Mouse (Mus musculus) megakaryocyte, embryonic 14.5 days (primary cell): ENCODE data around the gene Pip5k1a. TPM values are rescaled to one million over a fixed set of nuclear protein-coding genes. Genes with fewer than 3 reads are reported as not detected.
A peak's percentile ranks its signal among the peaks of the same experiment; 100 is the strongest.

Experiments
- H3K27me3 ChIP-seq: replicated peaks from 2 replicates; pipeline ENCODE3; 2012; ENCODE audit warnings: inconsistent platforms
- H3K36me3 ChIP-seq: replicated peaks from 2 replicates; pipeline ENCODE3; 2012; ENCODE audit warnings: low read length, inconsistent platforms, mixed read lengths
- H3K4me1 ChIP-seq: 2 replicates; pipeline ENCODE4 v1.6.1; 2012; ENCODE audit warnings: inconsistent platforms
- H3K4me3 ChIP-seq: replicated peaks from 2 replicates; pipeline ENCODE3; 2012; ENCODE audit warnings: moderate library complexity, mild to moderate bottlenecking, inconsistent platforms
- H3K9me3 ChIP-seq: 2 replicates; pipeline ENCODE4 v1.6.1; 2012; ENCODE audit warnings: inconsistent platforms
- FLI1 ChIP-seq: IDR thresholded peaks from 2 replicates; pipeline ENCODE4 v1.6.1; 2012; ENCODE audit warnings: low read length, inconsistent platforms, mixed read lengths
- GATA1 ChIP-seq: IDR thresholded peaks from 3 replicates; pipeline ENCODE4 v1.6.1; 2012; ENCODE audit warnings: mixed read lengths, low read length, inconsistent platforms, borderline replicate concordance
- polyA plus RNA-seq: library from polyadenylated mRNA; stranded (reverse); fragments of >175 nt; gene quantifications from 2 replicates; pipeline ENCODE4 v1.2.3, GENCODE M21; 2012; ENCODE audit warnings: low replicate concordance; ENCODE audit not compliant: insufficient read depth

Gene Pip5k1a
- polyA plus RNA-seq: 6.3 and 16.2 TPM in 2 replicates

DNA sequence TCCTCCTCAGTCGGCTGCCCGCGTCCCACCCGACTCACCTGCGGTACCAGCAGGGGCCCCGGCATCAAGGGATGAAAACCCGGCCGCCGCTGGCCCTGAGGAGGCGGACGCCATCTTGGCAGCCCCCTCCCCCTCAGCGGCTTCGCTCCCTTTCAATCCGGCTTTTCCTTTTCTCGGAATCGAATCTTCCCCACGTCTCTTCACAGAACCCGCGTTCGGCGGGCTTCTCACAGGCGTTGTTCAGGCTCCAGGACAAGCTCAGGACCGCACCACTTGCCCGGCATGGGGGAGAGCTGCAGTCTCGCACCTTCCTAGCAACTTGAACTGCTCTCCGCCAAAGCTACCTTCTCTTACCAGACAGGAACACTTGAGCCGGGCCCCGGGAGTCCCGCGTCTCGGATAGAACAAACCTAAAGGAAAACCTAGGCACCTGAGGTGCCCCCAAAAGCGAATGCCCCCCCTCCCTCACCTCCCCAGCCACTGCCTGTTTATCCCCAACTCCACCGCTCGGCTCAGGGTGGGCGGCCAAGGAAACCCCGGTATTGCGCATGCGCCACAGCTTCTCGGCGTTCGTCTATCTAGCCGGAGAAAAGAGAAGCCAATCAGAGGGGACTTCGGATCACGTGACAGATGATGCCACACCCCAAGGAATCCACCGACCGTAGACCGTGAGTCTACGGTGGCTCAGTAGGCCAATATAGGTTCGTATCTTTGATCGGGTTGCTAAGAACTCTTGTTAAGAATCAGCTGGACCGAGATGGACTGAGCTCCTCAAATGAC is at the start of gene Pip5k1a:
Pip5k1a (minus strand) TSS at position 593 of the 780 bp plus-strand sequence.
- Histone ChIP-seq H3K9me3 (no peaks in the 10 kb centered on the region), H3K27me3 (no peaks in the 10 kb centered on the region), H3K36me3 (peaks cover 22% of the 10 kb centered on the region), H3K4me1 (peaks cover 45% of the 10 kb centered on the region), H3K4me3 (peak within 1 kb of the TSS; percentile 98)
- no peak for TF ChIP-seq FLI1
- TF ChIP-seq GATA1: no peak

DNA sequence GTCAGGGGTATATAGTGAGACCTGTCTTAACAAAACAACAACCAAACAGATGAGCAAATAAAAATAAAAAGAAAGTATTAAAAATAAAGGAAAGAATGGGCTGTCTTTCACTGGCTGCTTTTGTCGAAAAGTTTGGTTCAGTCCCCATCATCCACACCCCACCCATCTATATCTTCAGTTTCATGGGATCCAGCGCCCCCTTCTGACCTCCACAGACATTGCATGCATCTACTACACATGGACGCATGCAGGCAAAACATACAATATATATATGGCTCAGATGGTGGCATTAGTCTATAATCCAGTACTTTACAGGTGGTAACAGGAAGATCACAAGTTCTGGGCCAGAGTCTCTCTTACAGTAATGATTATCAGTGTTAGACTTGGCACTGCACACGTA is 47.1 kb upstream of the Pip5k1a start:
- no peak overlapping the region for H3K4me3 ChIP-seq
- H3K9me3 ChIP-seq: peaks cover 5% of the 10 kb centered on the region; the same call in 1 of the 2 replicates
- H3K27me3 ChIP-seq: peaks cover 2% of the 10 kb centered on the region
- peaks cover 17% of the 10 kb centered on the region for H3K4me1 ChIP-seq
- no peaks in the 10 kb centered on the region for H3K36me3 ChIP-seq
- TF ChIP-seq GATA1 (no peak), FLI1 (no peak)

DNA sequence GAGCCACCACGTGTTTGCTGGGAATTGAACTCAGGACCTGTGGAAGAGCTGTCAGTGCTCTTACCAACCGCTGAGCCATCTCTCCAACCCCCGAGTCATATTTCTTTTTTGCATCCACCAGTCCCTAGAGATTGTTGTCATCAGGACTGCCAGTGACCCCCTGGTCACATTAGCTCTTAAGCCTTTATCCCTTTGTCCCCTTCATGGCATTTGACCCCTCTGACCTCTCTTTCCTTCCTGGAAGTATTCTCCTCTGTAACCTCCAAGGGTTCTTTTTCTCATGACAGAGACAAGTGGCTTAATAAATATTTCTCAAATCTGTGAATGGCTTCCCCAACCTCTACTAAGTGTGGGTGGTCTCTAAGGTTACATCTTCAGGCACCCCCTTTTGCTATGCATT is 41.2 kb upstream of the Pip5k1a start:
- no peaks in the 10 kb centered on the region for H3K36me3 ChIP-seq
- H3K9me3 ChIP-seq: peaks cover 3% of the 10 kb centered on the region; the same call in 1 of the 2 replicates
- H3K4me3 ChIP-seq: no peak overlapping the region
- peaks cover 13% of the 10 kb centered on the region for H3K4me1 ChIP-seq
- H3K27me3 ChIP-seq: peaks cover 2% of the 10 kb centered on the region
- TF ChIP-seq GATA1 (no peak), FLI1 (no peak)

- peaks cover 29% of the 10 kb centered on the region for H3K36me3 ChIP-seq
- TF ChIP-seq FLI1 (no peak), GATA1 (no peak)
- peaks cover 43% of the 10 kb centered on the region for H3K4me1 ChIP-seq
- no peaks in the 10 kb centered on the region for H3K9me3 ChIP-seq
- no peaks in the 10 kb centered on the region for H3K27me3 ChIP-seq
- peak overlapping the region; percentile 90 for H3K4me3 ChIP-seq
Measured at GRCm38 (mm10) chr3:95142617-95143011, 35.9 kb upstream of the Pip5k1a start.

DNA sequence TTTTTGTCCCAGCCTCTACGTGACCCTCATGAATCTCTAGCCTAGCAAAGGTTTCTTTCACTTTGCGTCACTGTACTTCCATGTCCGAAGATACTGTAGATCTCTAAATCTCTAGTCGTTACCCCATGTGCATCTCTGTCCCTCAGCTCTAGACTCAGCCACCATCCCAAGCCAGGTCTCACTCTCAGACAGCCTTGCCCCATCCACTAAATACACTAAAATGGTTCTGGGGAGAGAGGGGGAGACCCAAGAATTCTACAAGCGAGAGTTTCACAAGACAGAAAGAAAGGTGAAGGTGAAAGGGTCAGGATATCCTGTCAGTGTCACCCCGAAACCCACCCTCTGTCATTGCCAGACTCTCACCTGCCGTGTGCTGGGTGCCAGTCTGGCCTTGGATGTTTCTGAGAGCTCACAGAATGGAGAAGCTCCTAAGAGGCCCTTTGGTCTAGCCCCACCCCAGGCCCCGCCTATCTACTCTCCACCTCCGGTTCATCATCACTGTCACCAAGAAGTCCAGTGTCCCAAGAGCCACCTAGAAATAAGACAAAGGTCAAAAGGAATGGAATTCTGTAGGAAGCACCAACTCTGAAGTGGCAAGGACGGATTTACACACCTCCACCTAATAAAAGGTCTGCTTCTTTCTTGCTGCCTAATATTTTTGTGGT is 35.4 kb upstream of the Pip5k1a start, which contains the start of gene Tnfaip8l2:
Tnfaip8l2 (minus strand) TSS at position 409 of the 665 bp plus-strand sequence.
- TF ChIP-seq GATA1 (no peak), FLI1 (no peak)
- no peaks in the 10 kb centered on the region for H3K27me3 ChIP-seq
- no peaks in the 10 kb centered on the region for H3K9me3 ChIP-seq
- peak within 1 kb of the TSS; percentile 90 for H3K4me3 ChIP-seq
- H3K36me3 ChIP-seq: peaks cover 32% of the 10 kb centered on the region
- H3K4me1 ChIP-seq: peaks cover 43% of the 10 kb centered on the region

DNA sequence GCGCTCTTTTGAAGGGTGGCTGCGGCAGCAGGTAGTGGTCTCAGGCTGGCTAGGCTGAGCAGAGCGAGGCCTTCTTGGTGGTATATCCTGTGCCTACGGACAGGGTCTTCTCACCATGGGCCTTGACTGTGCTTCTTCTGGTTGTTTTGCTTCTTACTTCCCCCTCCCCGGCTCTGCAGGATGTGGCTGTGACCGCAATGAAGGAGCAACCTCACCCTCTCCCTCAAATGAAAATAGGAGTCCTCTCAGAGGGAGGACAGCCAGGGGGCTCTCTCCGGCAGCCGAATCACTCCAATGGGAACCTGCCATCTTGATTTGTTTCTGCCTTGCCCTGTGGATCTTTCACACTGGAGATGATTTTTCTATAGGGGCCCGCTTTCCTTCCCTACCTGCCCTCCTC is 34.7 kb upstream of the Pip5k1a start:
- Histone ChIP-seq H3K9me3 (no peaks in the 10 kb centered on the region), H3K27me3 (no peaks in the 10 kb centered on the region), H3K4me1 (peaks cover 48% of the 10 kb centered on the region), H3K36me3 (peaks cover 38% of the 10 kb centered on the region), H3K4me3 (peak overlapping the region; percentile 90)
- TF ChIP-seq FLI1: no peak

DNA sequence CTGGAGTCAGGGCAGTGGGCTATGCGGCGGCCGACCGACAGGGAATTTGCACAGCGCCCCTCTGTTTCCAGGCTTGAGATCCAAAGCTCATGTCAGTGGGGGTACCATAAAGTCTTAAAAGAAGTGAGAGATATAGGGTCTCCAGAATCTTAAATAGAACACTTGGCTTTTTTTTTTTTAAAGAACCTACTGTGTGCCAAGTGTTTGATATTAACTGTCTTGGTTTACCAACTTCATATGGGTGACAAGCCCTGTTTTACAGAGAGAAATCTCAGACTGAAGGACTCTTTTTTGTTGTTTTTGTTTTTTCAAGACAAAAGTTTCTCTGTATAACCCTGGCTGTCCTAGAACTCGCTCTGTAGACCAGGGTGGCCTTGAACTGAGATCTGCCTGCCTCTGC is 34.1 kb upstream of the Pip5k1a start:
- Histone ChIP-seq H3K36me3 (peaks cover 42% of the 10 kb centered on the region), H3K27me3 (no peaks in the 10 kb centered on the region), H3K9me3 (no peaks in the 10 kb centered on the region), H3K4me1 (peaks cover 55% of the 10 kb centered on the region), H3K4me3 (peak overlapping the region; percentile 90)
- TF ChIP-seq FLI1 (no peak), GATA1 (no peak)

DNA sequence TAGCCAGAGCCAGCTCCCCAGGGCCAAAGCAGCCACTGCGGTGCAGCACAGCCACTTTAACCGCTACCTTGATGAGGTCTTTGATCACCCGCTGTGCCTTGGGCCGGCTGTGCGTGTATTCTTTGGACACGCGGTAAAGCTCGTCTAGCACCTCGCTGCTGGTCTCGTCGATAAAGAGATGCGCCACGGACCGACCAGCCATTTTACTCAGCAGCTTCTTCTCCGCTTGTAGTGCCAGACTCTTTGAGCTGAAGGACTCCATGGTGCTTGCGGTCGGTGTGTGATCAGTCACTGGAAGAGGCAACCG is 33.5 kb upstream of the Pip5k1a start:
- Histone ChIP-seq H3K4me3 (peak overlapping the region; percentile 79), H3K36me3 (peaks cover 42% of the 10 kb centered on the region), H3K9me3 (no peaks in the 10 kb centered on the region), H3K27me3 (no peaks in the 10 kb centered on the region), H3K4me1 (peaks cover 61% of the 10 kb centered on the region)
- TF ChIP-seq GATA1: no peak
- TF ChIP-seq FLI1: no peak

GRCm38 (mm10) chr3:95139586-95140288 is 33.0 kb upstream of the Pip5k1a start:
- Histone ChIP-seq H3K4me3 (peak overlapping the region; percentile 79), H3K36me3 (peaks cover 42% of the 10 kb centered on the region), H3K27me3 (no peaks in the 10 kb centered on the region), H3K9me3 (no peaks in the 10 kb centered on the region), H3K4me1 (peaks cover 64% of the 10 kb centered on the region)
- TF ChIP-seq FLI1 (no peak), GATA1 (no peak)
